Comparison of ENCODE assay signal across 9 mouse cellular contexts in the genomic region with DNA sequence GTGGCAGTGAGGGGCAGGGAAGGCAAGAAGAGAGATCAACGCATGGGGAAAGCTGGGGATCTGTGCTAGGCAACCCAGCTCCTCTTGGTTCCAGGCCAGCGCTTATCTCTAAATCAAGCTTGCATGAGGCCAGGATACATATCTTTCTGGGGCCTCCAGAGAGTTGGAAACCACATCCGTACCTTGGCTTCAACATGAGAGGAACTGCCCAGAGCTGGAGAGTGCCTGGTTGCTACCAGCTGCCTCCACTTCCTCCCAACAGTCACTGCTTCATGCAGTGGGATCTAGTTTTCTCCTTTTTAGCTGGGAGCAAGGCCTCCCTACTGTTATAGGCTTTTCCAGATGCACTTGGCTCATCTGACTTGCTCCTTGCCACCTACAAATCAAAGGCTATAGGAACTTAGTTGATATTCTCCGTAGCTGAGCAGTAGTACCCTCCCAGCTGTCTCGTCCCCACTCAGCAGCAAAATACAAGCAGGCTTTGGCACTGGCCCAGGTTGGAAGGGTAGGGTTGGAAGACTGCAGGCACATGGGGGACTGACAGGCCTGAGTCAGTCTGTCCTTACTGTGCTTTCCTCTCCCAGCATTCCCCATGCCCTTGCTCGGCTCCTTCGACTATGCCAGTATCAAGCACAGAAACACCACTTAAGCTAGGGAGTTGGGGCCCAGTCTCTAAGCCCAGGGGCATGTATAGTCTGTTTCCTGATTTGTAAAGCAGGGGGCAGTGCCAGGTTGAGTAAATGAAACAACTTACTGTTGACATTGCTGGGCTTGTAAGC.
DNase-seq lines count a peak whose midpoint lies in the region; ATAC-seq and TF ChIP-seq lines count a peak whose summit lies in the region.
"Had no signal": no experiment of that assay in that cellular context is flagged by ENCODE, and none has a peak within 500 bp of the region (broad histone marks: within the 10 kb centered on the region; RNA-seq: fewer than 3 reads in every experiment).

No protein-coding gene starts in this region.

- H3K36me3 ChIP-seq in lung, embryonic 15.5 days, result no peaks in the 10 kb centered on the region
- no peaks in the 10 kb centered on the region for H3K36me3 ChIP-seq in liver, embryonic 14.5 days (replicated peaks; ENCODE audit: control insufficient read depth, insufficient read depth, low read depth)

- H3K9me3 ChIP-seq in lung, embryonic 15.5 days, result no peaks in the 10 kb centered on the region
- no peaks in the 10 kb centered on the region for H3K9me3 ChIP-seq in liver, embryonic 14.5 days (ENCODE audit: control insufficient read depth, low read length)

- H3K4me3 ChIP-seq in cerebellum, adult 2 months (replicated peaks; ENCODE audit: insufficient read depth, low read depth, low read length), result no peak overlapping the region
- H3K4me3 ChIP-seq in lung, embryonic 15.5 days, result no peak overlapping the region
- H3K4me3 ChIP-seq in liver, embryonic 14.5 days (ENCODE audit: insufficient read depth in 1 of 2, low read depth in 2 of 2, low read length in 2 of 2), result no peak overlapping the region

- H3K4me1 ChIP-seq in cerebellum, adult 2 months (ENCODE audit: control insufficient read depth, insufficient read depth, low read length), result no peaks in the 10 kb centered on the region
- H3K4me1 ChIP-seq in lung, embryonic 15.5 days, result no peaks in the 10 kb centered on the region
- H3K4me1 ChIP-seq in liver, embryonic 14.5 days (replicated peaks; ENCODE audit: control insufficient read depth in 2 of 2, insufficient read depth in 2 of 2, low read length in 1 of 2), result peaks cover 4 to 19% of the 10 kb centered on the region in 2 experiments

- H3K27me3 ChIP-seq in cerebellum, adult 2 months (ENCODE audit: control insufficient read depth, insufficient read depth, low read length), result no peaks in the 10 kb centered on the region
- H3K27me3 ChIP-seq in lung, embryonic 15.5 days, result no peaks in the 10 kb centered on the region
- H3K27me3 ChIP-seq in liver, embryonic 14.5 days (ENCODE audit: control insufficient read depth, insufficient read depth, low read length), result no peaks in the 10 kb centered on the region

- H3K9ac ChIP-seq in lung, embryonic 15.5 days, result no peak overlapping the region
- H3K9ac ChIP-seq in liver, embryonic 14.5 days (replicated peaks), result no peak overlapping the region

- WGBS in cerebellum, adult 2 months, result 28% methylated on average over 7 of the region's 7 CpGs
- 65% methylated on average over 7 of the region's 7 CpGs for WGBS in lung, embryonic 15.5 days
- WGBS in liver, embryonic 14.5 days (ENCODE audit: insufficient replicate concordance), result 22% methylated on average over 7 of the region's 7 CpGs

- no peak overlapping the region for H3K27ac ChIP-seq in cerebellum, adult 2 months (ENCODE audit: insufficient read depth, low read length)
- H3K27ac ChIP-seq in lung, embryonic 15.5 days, result no peak overlapping the region
- H3K27ac ChIP-seq in liver, embryonic 14.5 days, result no peak overlapping the region

- no peak for TF ChIP-seq CTCF in cerebellum, adult 2 months (IDR thresholded peaks at IDR 0.05; ENCODE audit: borderline replicate concordance, insufficient read depth, low read depth, low read length)
- TF ChIP-seq CTCF in liver, embryonic 14.5 days (IDR thresholded peaks at IDR 0.05; ENCODE audit: low read depth), result no peak; the same call in 1 of the 2 replicates

- peak; percentile 40 to 49 for DNase-seq in cerebellum, postnatal 10 days
- DNase-seq in cerebellum, adult 2 months, result no peak
- no peak for DNase-seq in lung, postnatal 14 days
- no peak for DNase-seq in liver, embryonic 14.5 days (ENCODE audit: low read depth in 3 of 3, low spot score in 3 of 3)
- peak; percentile 94 for DNase-seq in thymus, postnatal 0 days (ENCODE audit: low spot score)
- no peak for DNase-seq in c-Kit-positive CD71-positive TER-119-positive erythroid progenitor cells, embryonic 14.5 days (ENCODE audit: low spot score)
- no peak for DNase-seq in layer of hippocampus, adult 8-10 months (ENCODE audit: low spot score in 2 of 2)
- DNase-seq: heart, postnatal 36 days had no signal

- no peak overlapping the region for H3K4me2 ChIP-seq in lung, embryonic 15.5 days
- H3K4me2 ChIP-seq in liver, embryonic 14.5 days (ENCODE audit: low read depth), result no peak overlapping the region

- ATAC-seq in lung, embryonic 15.5 days (ENCODE audit: borderline replicate concordance, extremely low read depth, low FRiP score, low TSS enrichment), result peak; percentile 49
- ATAC-seq in liver, embryonic 14.5 days (ENCODE audit: insufficient read depth), result peak; percentile 56; the same call in 1 of the 2 replicates

- TF ChIP-seq EP300 in liver, embryonic 14.5 days (IDR thresholded peaks at IDR 0.05; ENCODE audit: low read depth), result no peak

- no peak for TF ChIP-seq POLR2A in cerebellum, adult 2 months (IDR thresholded peaks at IDR 0.05; ENCODE audit: borderline replicate concordance, insufficient read depth, low read length)

Comparison
In these comparisons a context has a peak if more than half of its experiments do, and no peak if none do; other contexts are left out.
1. DNase-seq: peak in cerebellum, postnatal 10 days (2 of 2) and thymus, postnatal 0 days (single experiment); none in cerebellum, adult 2 months (0 of 2), lung, postnatal 14 days (single experiment), liver, embryonic 14.5 days (0 of 3), c-Kit-positive CD71-positive TER-119-positive erythroid progenitor cells, embryonic 14.5 days (single experiment) and layer of hippocampus, adult 8-10 months (0 of 2).